Mouse (Mus musculus): ENCODE measurements around the gene Ddx20. TPM values are rescaled to one million over a fixed set of nuclear protein-coding genes. Genes with fewer than 3 reads are reported as not detected.

Gene Ddx20
- polyA plus RNA-seq, 1 experiment from 2014 or later, result 27.6 TPM

DNA sequence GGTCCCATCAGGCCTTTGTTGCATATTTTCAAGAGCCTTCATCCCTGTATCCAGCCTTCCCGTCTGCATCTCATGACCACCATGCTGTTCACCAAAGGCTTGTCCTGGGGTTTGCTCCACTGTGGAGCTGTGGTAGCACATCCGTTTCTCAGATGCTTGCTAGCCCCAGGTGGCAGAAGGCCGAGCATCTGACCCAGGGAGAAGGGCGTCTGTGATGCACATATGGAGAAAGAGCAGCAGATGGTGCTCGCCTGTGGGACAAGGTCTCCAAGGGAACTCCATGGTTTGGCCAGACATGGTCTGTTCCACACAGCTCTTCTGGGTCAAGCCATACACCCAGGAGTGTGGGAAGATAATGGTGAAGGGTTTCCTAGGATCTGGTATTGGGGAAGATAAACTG, 43.8 kb downstream of the Ddx20 start:
- no peak for DNase-seq (ENCODE audit: low spot score)
- Histone ChIP-seq H3K36me3 (ENCODE audit: control insufficient read depth, insufficient read depth, low read length) (no peaks in the 10 kb centered on the region), H3K9me3 (ENCODE audit: control insufficient read depth, low read length) (no peaks in the 10 kb centered on the region), H3K4me1 (ENCODE audit: control insufficient read depth, insufficient read depth, low read length) (no peaks in the 10 kb centered on the region), H3K27ac (replicated peaks; ENCODE audit: low read depth, low read length) (no peak overlapping the region), H3K27me3 (replicated peaks; ENCODE audit: control insufficient read depth, insufficient read depth, low read length) (no peaks in the 10 kb centered on the region), H3K4me3 (ENCODE audit: low read depth, low read length) (no peak overlapping the region), H3K4me2 (ENCODE audit: low read depth, low read length) (no peak overlapping the region), H3K9ac (ENCODE audit: low read depth, low read length) (no peak overlapping the region)
- no peak for ATAC-seq (ENCODE audit: low read depth)
- 76% methylated on average over 5 of the region's 5 CpGs for whole genome bisulfite sequencing

DNA sequence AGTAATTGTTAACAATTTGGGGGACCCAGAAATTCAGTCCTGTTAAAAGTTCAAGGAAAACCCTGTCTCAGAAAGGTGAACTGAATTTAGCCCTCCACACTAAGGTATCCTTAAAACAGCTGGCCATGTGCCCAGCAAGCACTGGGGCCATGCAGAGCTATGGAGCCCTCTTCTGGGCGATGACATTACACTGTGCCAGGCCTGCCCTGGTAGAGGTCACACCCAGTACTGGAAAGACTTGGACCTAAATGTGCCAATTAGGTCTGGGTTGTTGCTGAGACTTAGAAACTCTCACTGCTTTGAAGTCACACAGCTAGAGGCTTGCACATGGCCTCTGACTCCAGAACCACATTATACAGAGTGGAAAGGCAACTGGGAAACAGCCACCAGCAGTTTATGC, 45.2 kb downstream of the Ddx20 start:
- DNase-seq (ENCODE audit: low spot score) (peak; percentile 50), ATAC-seq (ENCODE audit: low read depth) (no peak)
- Histone ChIP-seq H3K27me3 (replicated peaks; ENCODE audit: control insufficient read depth, insufficient read depth, low read length) (no peaks in the 10 kb centered on the region), H3K36me3 (ENCODE audit: control insufficient read depth, insufficient read depth, low read length) (no peaks in the 10 kb centered on the region), H3K27ac (replicated peaks; ENCODE audit: low read depth, low read length) (no peak overlapping the region), H3K9ac (ENCODE audit: low read depth, low read length) (no peak overlapping the region), H3K9me3 (ENCODE audit: control insufficient read depth, low read length) (no peaks in the 10 kb centered on the region), H3K4me1 (ENCODE audit: control insufficient read depth, insufficient read depth, low read length) (no peaks in the 10 kb centered on the region), H3K4me3 (ENCODE audit: low read depth, low read length) (no peak overlapping the region), H3K4me2 (ENCODE audit: low read depth, low read length) (no peak overlapping the region)
- WGBS, result 43% methylated on average over 1 of the region's 1 CpGs

DNA sequence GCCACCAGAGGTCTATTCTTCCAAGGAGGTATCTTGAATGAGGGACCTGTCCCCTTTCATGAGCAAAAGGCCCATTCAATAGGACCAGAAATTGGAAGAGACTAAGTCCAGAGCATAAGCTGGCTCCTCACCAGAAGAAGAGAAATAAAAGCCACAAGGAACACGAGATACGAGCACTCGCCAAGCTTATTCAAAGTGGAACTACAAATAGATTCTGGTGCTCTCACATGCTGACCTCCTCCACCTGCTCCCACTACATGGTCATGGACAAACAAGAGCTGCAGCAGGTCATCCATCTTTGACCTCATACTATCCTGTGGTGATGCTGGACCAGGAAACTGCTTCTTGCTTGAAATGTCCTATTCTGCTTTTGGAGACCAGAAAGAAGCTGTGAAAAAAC, 54.4 kb downstream of the Ddx20 start:
- H3K4me3 ChIP-seq (ENCODE audit: low read depth, low read length), result no peak overlapping the region
- DNase-seq (ENCODE audit: low spot score) (no peak), ATAC-seq (ENCODE audit: low read depth) (no peak)
- no peaks in the 10 kb centered on the region for H3K9me3 ChIP-seq (ENCODE audit: control insufficient read depth, low read length)
- no peak overlapping the region for H3K27ac ChIP-seq (replicated peaks; ENCODE audit: low read depth, low read length)
- H3K27me3 ChIP-seq (replicated peaks; ENCODE audit: control insufficient read depth, insufficient read depth, low read length), result no peaks in the 10 kb centered on the region
- no peaks in the 10 kb centered on the region for H3K4me1 ChIP-seq (ENCODE audit: control insufficient read depth, insufficient read depth, low read length)
- 89% methylated on average over 3 of the region's 3 CpGs for WGBS
- H3K4me2 ChIP-seq (ENCODE audit: low read depth, low read length), result no peak overlapping the region
- H3K9ac ChIP-seq (ENCODE audit: low read depth, low read length), result no peak overlapping the region
- no peaks in the 10 kb centered on the region for H3K36me3 ChIP-seq (ENCODE audit: control insufficient read depth, insufficient read depth, low read length)

DNA sequence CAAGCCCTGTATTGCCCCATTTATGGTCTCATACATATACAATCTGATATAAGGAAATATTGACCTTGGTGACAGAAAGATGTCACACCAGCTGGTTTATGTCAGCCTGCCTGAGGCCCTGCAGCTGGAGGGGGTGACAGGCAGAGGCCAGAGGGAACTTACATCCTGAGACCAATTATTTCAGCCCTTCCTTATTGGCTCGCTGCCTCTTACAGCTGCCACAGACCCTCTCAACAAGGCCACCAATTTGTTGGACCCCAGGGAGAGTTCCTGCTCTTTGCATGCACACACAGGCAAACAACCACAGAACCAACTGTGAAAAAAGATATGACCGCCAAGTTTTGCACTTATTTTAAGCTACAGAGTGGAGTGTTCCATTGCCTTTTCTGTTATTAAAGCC, 55.1 kb downstream of the Ddx20 start:
- no peaks in the 10 kb centered on the region for H3K4me1 ChIP-seq (ENCODE audit: control insufficient read depth, insufficient read depth, low read length)
- H3K9ac ChIP-seq (ENCODE audit: low read depth, low read length), result no peak overlapping the region
- ATAC-seq (ENCODE audit: low read depth), result no peak
- peak; percentile 12 for DNase-seq (ENCODE audit: low spot score)
- H3K9me3 ChIP-seq (ENCODE audit: control insufficient read depth, low read length), result no peaks in the 10 kb centered on the region
- WGBS, result 49% methylated on average over 2 of the region's 2 CpGs
- no peak overlapping the region for H3K4me2 ChIP-seq (ENCODE audit: low read depth, low read length)
- H3K4me3 ChIP-seq (ENCODE audit: low read depth, low read length), result no peak overlapping the region
- H3K27me3 ChIP-seq (replicated peaks; ENCODE audit: control insufficient read depth, insufficient read depth, low read length), result no peaks in the 10 kb centered on the region
- no peaks in the 10 kb centered on the region for H3K36me3 ChIP-seq (ENCODE audit: control insufficient read depth, insufficient read depth, low read length)
- H3K27ac ChIP-seq (replicated peaks; ENCODE audit: low read depth, low read length), result no peak overlapping the region

Other genes starting within 250 kb of the Ddx20 start
- gene Kcnd3, start 235.2 kb downstream of the Ddx20 start, polyA plus RNA-seq (2014; fragmentation: Nextera tagmentation; extraction: Ambion mirVana), result 0.88 and 0.93 TPM in 2 replicates
- 2.5 and 2.8 TPM in 2 replicates for gene Inka2, start 17.0 kb upstream of the Ddx20 start, polyA plus RNA-seq (2014; fragmentation: Nextera tagmentation; extraction: Ambion mirVana)
- 85.5 and 92.9 TPM in 2 replicates for gene Rap1a, start 113.8 kb upstream of the Ddx20 start, polyA plus RNA-seq (2014; fragmentation: Nextera tagmentation; extraction: Ambion mirVana)
- gene Adora3, start 183.3 kb upstream of the Ddx20 start, polyA plus RNA-seq (2014; fragmentation: Nextera tagmentation; extraction: Ambion mirVana), result 1.4 and 3.0 TPM in 2 replicates
- 0.68 and 0.89 TPM in 2 replicates for gene Tmigd3, start 183.3 kb upstream of the Ddx20 start, polyA plus RNA-seq (2014; fragmentation: Nextera tagmentation; extraction: Ambion mirVana)
- gene I830077J02Rik, start 245.1 kb upstream of the Ddx20 start, polyA plus RNA-seq (2014; fragmentation: Nextera tagmentation; extraction: Ambion mirVana), result 0.47 and 0.70 TPM in 2 replicates